Mouse (Mus musculus): ENCODE data around the gene Swt1. TPM values are rescaled to one million over a fixed set of nuclear protein-coding genes. Genes with fewer than 3 reads are reported as not detected.
"Not testable (repeated sequence)": the region's sequence is repeated elsewhere in the genome, so short reads cannot be mapped to it uniquely, and the experiment has no call there.

Gene Swt1
- 100 to 1,000 TPM in 2 of 26 experiments, 10 to 100 TPM in 24; 22.1 to 123 (median 69.4) TPM for total RNA-seq (2018; cell fraction: chromatin; rRNA removed)
- 10 to 100 TPM in 11 of 26 experiments, 1 to 10 TPM in 15; 6.4 to 12.9 (median 9.3) TPM for total RNA-seq (2018; cell fraction: cytosol; rRNA removed)
- 10 to 100 TPM; 16.4 to 81.2 (median 37.5) TPM for total RNA-seq (2018; cell fraction: nucleus; rRNA removed)
- polyA plus RNA-seq (2018), result 9.9 to 17.7 TPM (median 12.1 TPM) in 3 replicates

DNA sequence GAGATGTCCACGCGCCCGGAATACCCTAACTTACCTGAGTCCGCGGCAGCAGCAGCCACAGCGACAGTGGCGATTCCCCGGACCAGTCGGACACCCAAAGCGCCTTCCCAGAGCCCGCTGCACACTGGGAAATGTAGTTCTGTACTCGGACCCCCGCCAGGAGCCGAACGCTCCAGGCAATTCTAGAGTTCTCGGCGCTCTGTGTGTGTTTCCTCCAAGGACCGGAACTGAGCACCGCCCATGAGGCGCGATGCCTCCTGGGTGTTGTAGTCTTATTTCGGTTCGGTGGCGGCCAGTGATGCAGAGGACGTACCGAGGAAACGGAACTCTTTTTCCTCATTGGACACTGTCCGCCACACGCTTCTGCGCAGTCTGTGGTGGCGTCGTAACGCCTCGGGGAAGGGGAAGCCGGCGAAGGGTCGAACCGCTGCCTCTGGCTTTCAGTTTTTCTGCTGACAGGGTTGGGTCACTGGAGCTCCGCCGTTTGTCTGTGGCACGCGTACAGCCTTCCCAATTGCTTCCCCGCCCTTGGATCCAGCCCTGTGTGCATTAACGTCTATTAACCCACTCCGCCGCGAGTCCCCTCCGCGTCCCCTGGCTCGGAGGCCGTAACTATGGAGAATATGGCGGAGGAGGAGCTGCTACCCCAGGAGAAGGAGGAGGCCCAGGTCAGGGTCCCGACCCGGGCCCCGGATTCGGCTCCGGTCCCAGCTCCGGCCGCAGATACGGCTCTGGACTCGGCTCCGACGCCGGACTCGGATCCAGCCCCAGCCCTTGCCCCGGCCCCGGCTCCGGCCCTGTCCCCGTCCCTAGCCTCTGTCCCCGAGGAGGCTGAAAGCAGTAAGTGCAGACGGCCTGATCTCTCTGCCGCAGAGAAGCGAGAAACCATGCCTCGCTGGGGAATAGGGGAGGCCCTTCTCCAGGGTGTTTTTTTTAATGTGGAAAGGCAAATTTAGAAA lies at the start of gene Swt1, which contains the start of gene Trmt1l:
Swt1 (minus strand) TSS at position 193 of the 959 bp plus-strand sequence.
Trmt1l (plus strand) TSS at position 280 of the 959 bp plus-strand sequence.
- no peaks in the 10 kb centered on the region; the same call in 1 of the 2 replicates for H3K36me3 ChIP-seq (ENCODE audit: inconsistent target)
- H3K4me3 ChIP-seq (ENCODE audit: inconsistent target), result peak within 1 kb of the TSS; percentile 84
- under 1% methylated on average over 64 of the region's 74 CpGs for WGBS (ENCODE audit: missing documents)
- peak within 1 kb of the TSS; percentile 89 for H3K27ac ChIP-seq
- peaks cover 89% of the 10 kb centered on the region for H3K79me2 ChIP-seq (ENCODE audit: inconsistent target)

DNA sequence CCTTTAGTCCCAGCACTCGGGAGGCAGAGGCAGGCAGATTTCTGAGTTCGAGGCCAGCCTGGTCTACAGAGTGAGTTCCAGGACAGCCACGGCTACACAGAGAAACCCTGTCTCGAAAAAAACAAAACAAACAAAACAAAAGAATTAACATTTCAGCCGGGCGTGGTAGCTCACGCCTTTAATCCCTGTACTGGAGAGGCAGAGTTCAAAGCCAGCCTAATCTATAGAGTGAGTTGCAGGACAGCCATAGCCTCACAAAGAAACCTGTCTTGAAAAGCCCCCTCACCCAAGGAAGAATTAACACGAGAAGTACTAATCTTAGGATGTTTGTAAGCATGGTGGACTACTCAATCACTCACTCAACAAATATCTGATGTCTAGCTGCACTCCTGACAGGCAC lies 44.1 kb upstream of the Swt1 start:
- 94% methylated on average over 6 of the region's 8 CpGs for WGBS (ENCODE audit: missing documents)
- H3K79me2 ChIP-seq (ENCODE audit: inconsistent target); H3K4me3 ChIP-seq (ENCODE audit: inconsistent target); H3K27ac ChIP-seq: not testable (repeated sequence)
- H3K36me3 ChIP-seq (ENCODE audit: inconsistent target), result peaks cover 70% of the 10 kb centered on the region

DNA sequence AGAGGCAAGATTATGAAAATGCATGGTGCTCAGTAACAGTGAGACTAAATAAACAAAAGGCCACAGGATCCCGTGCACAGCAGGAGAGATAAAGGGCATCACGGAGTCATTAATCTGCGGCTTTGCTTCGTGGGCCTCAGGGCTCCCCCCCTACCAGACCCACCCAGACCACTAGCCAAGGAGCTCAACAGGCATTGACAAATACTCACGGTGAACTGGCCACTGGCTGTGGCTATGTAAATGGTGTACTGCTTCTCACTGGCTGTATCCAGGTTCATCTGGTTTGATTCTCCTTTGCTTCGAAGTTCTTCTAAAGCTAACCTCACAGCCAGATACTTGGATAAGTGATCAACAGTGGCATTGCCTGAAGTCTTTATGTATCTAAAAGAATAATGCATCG lies 43.2 kb upstream of the Swt1 start:
- WGBS (ENCODE audit: missing documents), result 96% methylated on average over 7 of the region's 7 CpGs
- peaks cover 61% of the 10 kb centered on the region for H3K36me3 ChIP-seq (ENCODE audit: inconsistent target)
- no peak overlapping the region for H3K27ac ChIP-seq
- H3K4me3 ChIP-seq (ENCODE audit: inconsistent target), result no peak overlapping the region
- H3K79me2 ChIP-seq (ENCODE audit: inconsistent target), result no peaks in the 10 kb centered on the region

DNA sequence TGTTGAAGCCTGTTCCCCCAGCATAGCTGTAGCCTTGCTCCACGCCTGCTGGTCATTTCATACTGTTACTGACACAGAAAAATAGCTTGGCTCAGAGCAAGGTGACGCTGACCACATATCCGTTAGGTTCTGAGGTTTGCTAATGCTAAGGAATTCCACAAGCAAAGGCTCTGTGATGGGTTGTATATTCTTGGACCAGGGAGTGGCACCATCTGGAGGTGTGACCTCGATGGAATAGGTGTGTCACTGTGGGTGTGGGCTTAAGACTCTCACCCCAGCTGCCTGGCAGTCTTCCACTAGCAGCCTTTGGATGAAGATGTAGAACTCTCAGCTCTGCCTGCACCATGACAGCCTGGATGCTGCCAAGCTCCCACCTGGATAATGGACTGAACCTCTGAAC lies 38.3 kb upstream of the Swt1 start:
- H3K79me2 ChIP-seq (ENCODE audit: inconsistent target), result no peaks in the 10 kb centered on the region
- WGBS (ENCODE audit: missing documents), result 93% methylated on average over 4 of the region's 4 CpGs
- peaks cover 20% of the 10 kb centered on the region; the same call in 1 of the 2 replicates for H3K36me3 ChIP-seq (ENCODE audit: inconsistent target)
- no peak overlapping the region for H3K27ac ChIP-seq
- H3K4me3 ChIP-seq (ENCODE audit: inconsistent target), result no peak overlapping the region

DNA sequence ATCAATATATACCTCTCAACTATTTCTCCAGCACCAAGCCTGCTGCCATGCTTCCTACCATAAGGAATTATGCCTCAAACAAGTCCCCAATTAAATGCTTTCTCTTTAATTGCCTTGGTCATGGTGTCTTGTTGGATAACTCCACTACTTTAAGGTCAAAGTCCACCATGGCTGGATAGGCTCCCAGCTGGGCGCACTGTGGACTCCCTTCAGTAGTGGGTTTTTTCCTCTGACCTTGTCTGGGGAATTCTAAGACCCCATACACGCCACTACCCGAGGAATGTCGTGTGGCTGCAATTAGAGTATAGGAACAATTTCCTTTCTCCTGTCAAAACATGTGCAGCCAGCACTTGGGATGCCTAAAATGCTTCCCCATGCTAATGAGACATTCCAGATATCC lies 36.7 kb upstream of the Swt1 start:
- Histone ChIP-seq H3K79me2 (ENCODE audit: inconsistent target) (no peaks in the 10 kb centered on the region), H3K27ac (no peak overlapping the region), H3K36me3 (ENCODE audit: inconsistent target) (peaks cover 6% of the 10 kb centered on the region; the same call in 1 of the 2 replicates), H3K4me3 (ENCODE audit: inconsistent target) (no peak overlapping the region)
- WGBS (ENCODE audit: missing documents), result 84% methylated on average over 4 of the region's 4 CpGs

DNA sequence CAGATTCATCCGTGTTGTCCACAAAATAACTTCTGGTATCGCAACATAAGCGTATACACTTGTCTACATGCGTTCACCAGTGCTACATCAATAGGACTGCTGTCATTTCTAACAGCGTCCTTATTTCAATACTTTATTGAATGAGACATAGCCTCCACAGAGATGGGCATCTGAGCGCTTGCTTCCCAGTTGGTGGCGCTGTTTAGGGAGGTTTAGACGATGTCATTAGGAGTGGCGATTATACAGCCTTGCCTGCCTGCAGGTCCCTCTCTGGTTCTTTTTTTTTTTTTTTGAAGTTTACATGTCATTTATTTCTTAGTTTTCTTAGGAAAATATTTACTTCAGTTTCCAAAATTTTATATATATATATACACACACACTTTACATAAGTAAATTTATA lies 33.0 kb upstream of the Swt1 start:
- no peak overlapping the region for H3K4me3 ChIP-seq (ENCODE audit: inconsistent target)
- no peaks in the 10 kb centered on the region for H3K79me2 ChIP-seq (ENCODE audit: inconsistent target)
- H3K36me3 ChIP-seq (ENCODE audit: inconsistent target), result peaks cover 30% of the 10 kb centered on the region
- H3K27ac ChIP-seq, result no peak overlapping the region
- 94% methylated on average over 9 of the region's 9 CpGs for WGBS (ENCODE audit: missing documents)

DNA sequence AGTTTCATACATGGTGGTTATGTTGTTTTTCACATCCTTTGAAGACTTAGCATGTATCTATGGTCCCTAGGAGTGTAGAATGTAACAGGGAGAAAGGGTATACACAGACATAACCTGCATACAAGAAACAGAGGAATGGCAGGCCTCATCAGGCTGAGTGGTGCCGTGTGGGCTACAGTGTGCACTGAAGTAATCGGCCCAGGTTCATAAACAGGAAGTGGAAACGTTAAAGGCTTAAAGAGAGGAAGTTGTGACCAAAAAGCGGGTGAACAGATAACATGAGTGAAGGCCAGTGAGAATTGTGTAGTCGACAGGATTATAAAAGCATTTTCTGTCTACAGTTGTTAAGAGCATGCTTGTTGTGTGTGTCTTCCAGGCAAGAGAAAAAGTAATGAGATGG lies 28.8 kb upstream of the Swt1 start:
- Histone ChIP-seq H3K4me3 (ENCODE audit: inconsistent target) (no peak overlapping the region), H3K27ac (no peak overlapping the region), H3K79me2 (ENCODE audit: inconsistent target) (no peaks in the 10 kb centered on the region), H3K36me3 (ENCODE audit: inconsistent target) (peaks cover 46% of the 10 kb centered on the region)
- 9% methylated on average over 5 of the region's 5 CpGs for WGBS (ENCODE audit: missing documents)

DNA sequence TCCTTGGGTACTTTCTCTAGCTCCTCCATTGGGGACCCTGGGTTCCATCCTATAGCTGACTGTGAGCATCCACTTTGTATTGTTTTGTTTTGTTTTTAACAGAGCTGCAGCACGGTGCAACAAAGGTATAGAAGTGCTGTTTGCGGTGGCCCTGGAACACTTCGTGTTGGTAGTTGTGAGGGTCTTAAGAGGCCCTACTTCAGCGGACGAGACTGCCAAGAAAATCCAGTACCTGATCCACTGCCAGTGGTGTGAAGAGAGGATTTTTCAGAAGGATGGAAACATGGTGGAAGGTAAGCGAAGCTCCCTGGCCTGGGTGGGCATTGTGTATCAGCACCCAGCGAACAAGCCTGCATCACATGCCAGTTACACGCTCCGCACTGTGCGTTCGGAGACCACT lies 23.7 kb upstream of the Swt1 start:
- H3K36me3 ChIP-seq (ENCODE audit: inconsistent target), result peaks cover 58% of the 10 kb centered on the region
- H3K4me3 ChIP-seq (ENCODE audit: inconsistent target), result no peak overlapping the region
- WGBS (ENCODE audit: missing documents), result 98% methylated on average over 11 of the region's 11 CpGs
- no peak overlapping the region for H3K27ac ChIP-seq
- no peaks in the 10 kb centered on the region for H3K79me2 ChIP-seq (ENCODE audit: inconsistent target)

DNA sequence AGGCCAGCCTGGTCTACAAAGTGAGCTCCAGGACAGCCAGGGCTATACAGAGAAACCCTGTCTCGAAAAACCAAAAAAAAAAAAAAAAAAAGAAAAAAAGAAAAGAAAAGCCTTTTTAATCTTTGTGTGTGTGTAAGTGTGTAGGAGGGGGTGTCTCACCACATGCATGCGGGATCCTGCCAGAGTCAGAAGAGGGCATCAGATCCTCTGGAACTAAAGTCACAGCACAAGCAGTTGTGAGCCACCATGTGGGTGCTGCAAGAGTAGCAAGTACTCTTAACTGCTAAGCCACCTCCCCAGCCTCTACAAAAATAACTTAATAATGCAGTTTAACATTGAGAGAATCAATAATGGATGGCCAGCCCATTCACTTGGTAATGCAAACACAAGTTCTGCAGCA lies 22.6 kb upstream of the Swt1 start:
- Histone ChIP-seq H3K79me2 (ENCODE audit: inconsistent target) (no peaks in the 10 kb centered on the region), H3K36me3 (ENCODE audit: inconsistent target) (peaks cover 63% of the 10 kb centered on the region), H3K27ac (no peak overlapping the region), H3K4me3 (ENCODE audit: inconsistent target) (no peak overlapping the region)
- 91% methylated on average over 1 of the region's 2 CpGs for WGBS (ENCODE audit: missing documents)

DNA sequence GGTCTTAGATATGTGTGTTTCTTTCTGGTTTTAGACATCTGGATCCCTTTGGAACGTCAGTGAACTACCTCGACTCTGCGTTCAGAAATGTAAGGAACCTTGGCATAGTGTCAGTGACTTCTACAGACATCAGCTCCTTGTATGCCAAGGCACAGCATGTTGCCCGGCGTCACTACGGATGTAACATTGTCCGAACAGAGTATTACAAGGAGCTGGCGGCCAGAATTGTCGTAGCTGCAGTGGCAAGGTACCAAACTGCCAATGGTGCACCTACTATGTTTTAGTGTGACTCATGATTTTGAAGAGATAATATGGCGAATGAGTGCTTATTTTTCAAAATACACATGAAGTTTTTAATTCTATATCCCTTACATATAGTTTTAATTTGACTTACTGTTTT lies 21.6 kb upstream of the Swt1 start:
- 93% methylated on average over 10 of the region's 10 CpGs for WGBS (ENCODE audit: missing documents)
- Histone ChIP-seq H3K4me3 (ENCODE audit: inconsistent target) (no peak overlapping the region), H3K79me2 (ENCODE audit: inconsistent target) (no peaks in the 10 kb centered on the region), H3K36me3 (ENCODE audit: inconsistent target) (peaks cover 73% of the 10 kb centered on the region), H3K27ac (no peak overlapping the region)

DNA sequence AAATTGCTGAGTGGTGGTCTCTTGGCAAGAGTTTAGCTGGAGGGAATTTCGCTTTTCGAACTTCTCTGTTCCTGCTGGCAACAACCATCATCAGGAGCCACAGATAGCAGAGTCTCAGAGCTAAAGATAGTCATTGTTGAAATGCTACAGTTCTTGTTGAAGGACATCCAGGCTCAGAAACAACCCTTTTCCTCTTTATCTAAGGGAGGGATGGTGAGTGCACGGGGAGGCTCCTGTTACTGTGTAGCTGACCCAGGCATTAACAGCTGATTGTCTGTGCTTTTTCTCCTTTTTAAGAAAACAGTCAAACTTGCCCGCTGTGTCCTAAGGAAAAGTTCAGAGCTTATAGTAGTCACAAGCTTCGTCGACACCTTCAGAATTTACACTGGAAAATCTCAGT lies 7.2 kb upstream of the Swt1 start:
- H3K27ac ChIP-seq, result no peak overlapping the region
- H3K79me2 ChIP-seq (ENCODE audit: inconsistent target), result peaks cover 30% of the 10 kb centered on the region
- H3K4me3 ChIP-seq (ENCODE audit: inconsistent target), result no peak overlapping the region
- H3K36me3 ChIP-seq (ENCODE audit: inconsistent target), result peaks cover 58% of the 10 kb centered on the region
- WGBS (ENCODE audit: missing documents), result 95% methylated on average over 6 of the region's 6 CpGs

DNA sequence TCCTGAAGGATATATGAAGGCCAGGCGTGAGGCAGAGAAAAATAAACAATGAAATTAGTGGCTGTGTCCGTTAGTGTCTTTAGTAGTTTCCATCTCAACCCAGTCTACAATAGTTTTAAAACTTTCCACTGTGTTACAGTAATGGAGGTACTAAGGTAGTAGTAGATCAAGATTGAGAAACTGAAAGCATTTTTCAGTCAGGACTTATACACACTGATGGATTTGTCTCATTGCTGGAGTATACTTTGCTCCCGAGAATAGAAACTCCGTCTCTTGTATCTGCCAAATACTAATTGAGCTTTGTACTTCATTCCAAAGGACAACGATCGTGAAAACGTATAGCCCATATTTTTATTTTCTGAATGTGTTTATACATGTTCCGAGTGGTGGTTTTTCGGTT lies 1.1 kb upstream of the Swt1 start:
- peaks cover 2% of the 10 kb centered on the region; the same call in 1 of the 2 replicates for H3K36me3 ChIP-seq (ENCODE audit: inconsistent target)
- peak overlapping the region; percentile 84 for H3K4me3 ChIP-seq (ENCODE audit: inconsistent target)
- peak overlapping the region; percentile 89 for H3K27ac ChIP-seq
- peaks cover 81% of the 10 kb centered on the region for H3K79me2 ChIP-seq (ENCODE audit: inconsistent target)
- WGBS (ENCODE audit: missing documents), result 28% methylated on average over 9 of the region's 9 CpGs

DNA sequence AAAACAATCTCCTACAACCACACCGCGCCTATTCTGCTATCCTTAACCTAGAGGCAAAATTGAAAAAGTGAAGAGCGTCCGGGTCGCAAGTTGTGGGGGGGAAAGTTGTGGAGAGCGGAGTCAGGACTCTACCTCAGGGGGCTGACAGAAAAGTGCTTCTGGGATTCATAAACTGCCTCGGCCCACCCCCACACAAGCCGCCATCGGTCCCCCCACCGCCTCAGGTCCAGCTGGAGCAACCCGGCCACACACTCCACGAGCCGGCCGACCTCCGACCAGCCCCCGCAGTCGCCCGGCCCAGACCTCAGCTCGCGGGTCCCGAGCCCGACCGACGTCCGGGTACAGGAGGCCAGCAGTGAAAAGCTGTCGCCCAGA lies 380 bp downstream of the Swt1 start:
- Histone ChIP-seq H3K36me3 (ENCODE audit: inconsistent target) (no peaks in the 10 kb centered on the region), H3K27ac (peak overlapping the region; percentile 89; the same call in 1 of the 2 replicates), H3K4me3 (ENCODE audit: inconsistent target) (peak overlapping the region; percentile 84), H3K79me2 (ENCODE audit: inconsistent target) (peaks cover 85% of the 10 kb centered on the region)
- WGBS (ENCODE audit: missing documents), result under 1% methylated on average over 26 of the region's 26 CpGs

DNA sequence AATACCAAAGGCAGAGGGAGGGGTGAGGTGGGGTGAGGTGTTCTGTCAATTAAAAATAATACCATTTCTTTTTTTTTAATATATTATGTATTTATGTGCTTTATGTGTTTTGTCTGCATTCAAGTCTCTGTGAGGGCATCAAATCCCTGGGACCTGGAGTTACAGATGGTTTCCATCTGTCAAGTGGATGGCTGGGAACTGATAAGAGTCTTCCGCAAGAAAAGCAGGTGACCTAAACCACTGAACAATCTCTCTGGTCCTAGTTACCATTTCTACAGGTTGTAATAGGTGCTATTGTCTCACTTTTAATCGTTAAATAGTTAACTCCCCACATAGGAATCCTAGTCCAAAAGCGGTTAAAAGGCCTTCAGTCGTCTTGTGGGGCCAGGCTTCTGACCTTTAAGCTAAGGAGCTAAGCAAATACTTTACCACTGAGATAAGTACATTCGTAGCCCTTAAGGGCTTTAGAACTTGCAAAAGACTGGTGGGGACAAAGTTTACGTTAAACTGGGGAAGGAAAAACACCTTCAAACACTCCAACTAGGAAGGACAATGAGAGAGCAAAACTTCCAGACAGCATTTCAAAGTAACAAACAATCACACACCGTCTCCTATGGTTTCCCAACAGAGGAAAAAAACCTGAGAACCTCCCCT lies 1.2 kb downstream of the Swt1 start:
- Histone ChIP-seq H3K27ac (no peak overlapping the region), H3K4me3 (ENCODE audit: inconsistent target) (peak overlapping the region; percentile 84), H3K36me3 (ENCODE audit: inconsistent target) (no peaks in the 10 kb centered on the region), H3K79me2 (ENCODE audit: inconsistent target) (peaks cover 77% of the 10 kb centered on the region)
- WGBS (ENCODE audit: missing documents), result 60% methylated on average over 7 of the region's 7 CpGs

DNA sequence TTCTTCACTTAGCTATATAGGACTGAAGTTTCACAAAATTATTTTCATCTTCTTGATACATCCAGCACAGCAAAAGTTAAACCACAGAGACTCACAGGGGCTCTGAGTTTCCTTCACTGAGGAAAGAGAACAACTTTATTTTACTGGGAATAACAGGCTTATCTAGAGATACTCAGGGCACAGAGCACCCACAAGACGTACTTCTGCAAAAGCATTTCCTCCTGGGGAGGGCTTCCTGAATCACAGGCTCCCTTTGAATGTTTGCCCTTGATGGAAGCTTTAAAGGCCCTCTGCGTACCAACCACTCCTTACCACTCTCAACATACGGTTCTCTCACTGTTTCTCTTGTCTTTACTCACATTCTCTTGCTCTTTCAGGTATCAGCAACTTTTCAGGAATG lies 6.1 kb downstream of the Swt1 start:
- H3K36me3 ChIP-seq (ENCODE audit: inconsistent target), result peaks cover 18% of the 10 kb centered on the region
- WGBS (ENCODE audit: missing documents), result 4% methylated on average over 3 of the region's 3 CpGs

More for the DNA sequence above, 6.1 kb downstream of the Swt1 start:
- no peak overlapping the region for H3K4me3 ChIP-seq (ENCODE audit: inconsistent target)
- H3K27ac ChIP-seq, result no peak overlapping the region
- peaks cover 39% of the 10 kb centered on the region for H3K79me2 ChIP-seq (ENCODE audit: inconsistent target)
